Mouse (Mus musculus) adrenal gland, postnatal 36 days (tissue): Measurements from ENCODE around the gene 0610040J01Rik. TPM values are rescaled to one million over a fixed set of nuclear protein-coding genes. Genes with fewer than 3 reads are reported as not detected.
A peak's percentile ranks its signal among the peaks of the same experiment; 100 is the strongest.
"Not testable (repeated sequence)": the region's sequence is repeated elsewhere in the genome, so short reads cannot be mapped to it uniquely, and the experiment has no call there.

Experiments used
- DNase-seq, 2 experiments: peaks; one replicate each; pipeline ENCODE4 v3.0.0; 2021; ENCODE audit warnings: mixed read lengths in 1 of 2
- total RNA-seq, 2 experiments: library from RNA; stranded (reverse); gene quantifications; 2 replicates each; pipeline ENCODE4 v1.2.3; 2021

0610040J01Rik gene
- total RNA-seq, 2 experiments from 2014 or later: 0.33 to 0.43 TPM

DNA sequence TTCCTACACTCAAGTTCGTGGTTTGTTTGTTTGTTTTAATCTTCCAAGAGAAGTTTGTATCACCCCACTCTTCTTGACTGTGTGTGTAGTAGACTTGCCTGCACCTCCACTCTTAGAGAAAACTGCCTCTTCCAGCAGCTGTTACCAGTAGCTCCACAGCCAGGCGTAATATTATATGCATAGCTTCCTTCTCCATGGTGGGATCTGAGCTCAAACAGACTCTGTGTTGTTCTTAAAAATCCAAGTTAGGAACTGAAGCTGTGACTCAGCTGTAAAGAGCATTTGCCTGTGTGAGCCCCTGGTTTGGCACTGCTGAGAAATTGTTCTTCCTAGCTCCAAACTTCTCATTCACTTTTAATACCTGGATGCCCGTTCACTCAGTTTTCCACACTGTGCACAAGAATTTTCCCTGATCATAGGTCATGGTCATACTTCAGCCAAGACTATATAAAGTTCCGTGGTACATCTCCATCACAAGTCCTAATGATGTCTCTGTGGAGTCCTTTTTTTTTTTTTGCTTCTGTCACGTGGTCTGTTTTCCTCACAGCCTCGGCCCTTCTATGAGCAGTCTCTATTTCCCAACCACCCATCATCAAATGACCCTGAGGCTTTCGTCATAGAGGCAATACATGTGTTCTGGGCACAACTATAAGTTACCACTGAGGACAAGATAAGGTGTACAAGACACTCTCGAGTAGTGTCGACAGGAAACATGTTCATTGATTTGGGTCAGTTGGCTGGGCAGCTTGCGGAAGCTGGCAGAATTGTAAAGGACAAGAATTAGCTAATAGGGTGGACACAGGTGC, 16.4 kb downstream of the 0610040J01Rik start:
- DNase-seq: no peak

DNA sequence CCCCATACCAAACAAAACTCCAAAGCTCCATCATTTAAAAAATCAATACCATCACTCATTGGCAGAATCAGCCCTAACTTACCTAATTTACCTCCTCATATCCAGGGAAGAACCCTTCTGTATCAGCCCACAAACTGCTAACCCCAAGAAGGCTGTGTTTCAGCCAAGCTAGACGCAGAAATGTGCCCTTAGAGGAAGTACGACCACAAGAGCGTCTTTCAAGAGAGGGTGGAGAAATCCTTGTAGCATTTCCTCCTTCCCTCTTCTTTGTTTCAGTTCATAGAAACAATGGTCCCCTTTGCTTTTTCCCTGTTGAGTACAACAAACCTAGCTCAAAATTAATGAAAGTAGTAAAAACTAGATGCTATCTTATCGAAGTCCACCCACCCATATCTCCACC, 18.9 kb downstream of the 0610040J01Rik start:
- no peak for DNase-seq

DNA sequence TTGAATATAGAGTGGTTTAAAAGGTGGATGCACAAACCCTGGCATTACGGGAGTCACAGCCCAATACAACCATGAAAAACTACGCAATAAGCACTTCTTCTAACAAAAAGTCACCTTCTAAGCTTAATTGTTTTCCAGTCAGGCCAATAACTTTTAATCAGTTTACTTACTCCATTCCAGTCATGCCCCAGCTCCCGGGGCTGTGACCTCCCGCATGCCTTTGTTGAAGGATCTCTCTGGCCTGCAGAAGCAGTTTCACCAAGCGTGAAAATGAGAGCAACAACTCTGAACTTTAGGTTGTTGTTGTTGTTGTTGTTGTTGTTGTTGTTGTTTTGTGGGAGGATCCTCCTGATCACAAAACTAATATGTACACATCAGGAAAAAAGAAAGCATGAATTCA, 21.8 kb downstream of the 0610040J01Rik start:
- no peak for DNase-seq

DNA sequence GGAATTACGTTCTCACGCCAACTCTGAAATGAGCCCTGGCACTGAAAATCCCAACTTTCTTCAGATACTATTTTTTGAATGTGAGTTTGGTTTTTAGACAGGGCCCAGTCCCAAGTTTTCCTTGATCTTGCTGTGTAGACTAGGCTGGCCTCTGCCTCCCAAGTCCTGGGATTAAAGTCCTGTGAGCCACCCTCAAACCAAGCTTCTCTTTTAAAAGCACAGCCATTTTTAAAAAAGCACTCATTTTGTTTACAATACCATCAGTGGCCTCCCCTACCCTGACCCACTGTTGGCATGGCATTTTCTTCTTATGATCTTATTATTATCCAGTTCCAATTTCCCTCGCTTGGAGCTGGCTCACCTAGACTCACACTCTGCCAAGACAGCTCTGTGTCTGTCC, 22.3 kb downstream of the 0610040J01Rik start:
- DNase-seq: no peak

DNA sequence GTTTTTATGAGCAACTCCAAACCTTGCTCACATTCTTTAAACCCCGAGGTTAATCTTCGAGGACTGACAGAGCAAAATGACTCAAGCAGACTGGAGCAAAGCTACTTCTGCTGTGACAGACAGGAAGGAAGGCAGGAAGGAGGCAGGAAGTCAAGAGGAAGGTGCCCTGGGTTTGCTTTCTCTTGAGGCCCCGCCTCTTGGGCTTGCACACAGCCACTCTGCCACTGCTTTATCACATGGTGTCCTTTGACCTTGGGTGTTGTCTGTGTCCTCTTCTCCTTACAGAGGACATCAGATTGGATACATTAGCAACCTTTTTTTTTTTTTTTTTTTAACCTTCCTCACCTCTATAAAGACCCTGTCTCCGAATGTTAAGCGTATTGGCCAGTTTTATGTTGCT, 25.0 kb downstream of the 0610040J01Rik start:
- DNase-seq: peak in 1 of 2 experiments; percentile 6

DNA sequence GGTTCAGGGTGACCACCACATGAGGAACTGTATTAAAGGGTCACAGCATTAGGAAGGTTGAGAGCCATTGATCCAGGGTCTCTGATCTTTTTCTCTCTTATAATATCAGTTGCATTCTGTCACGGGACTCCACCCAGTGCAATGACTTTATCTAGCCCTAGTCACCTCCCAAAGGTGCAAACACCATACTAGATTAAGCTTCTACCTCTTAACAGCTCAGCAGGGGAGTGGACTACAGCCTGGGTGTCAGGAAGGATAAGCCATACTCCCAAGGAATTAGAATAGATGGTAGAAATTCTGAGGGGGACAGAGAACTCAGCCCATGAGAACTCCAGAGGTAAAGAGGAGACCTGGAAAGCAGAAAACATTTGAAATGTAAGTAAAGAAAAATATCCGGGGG, 25.7 kb downstream of the 0610040J01Rik start:
- DNase-seq: no peak

DNA sequence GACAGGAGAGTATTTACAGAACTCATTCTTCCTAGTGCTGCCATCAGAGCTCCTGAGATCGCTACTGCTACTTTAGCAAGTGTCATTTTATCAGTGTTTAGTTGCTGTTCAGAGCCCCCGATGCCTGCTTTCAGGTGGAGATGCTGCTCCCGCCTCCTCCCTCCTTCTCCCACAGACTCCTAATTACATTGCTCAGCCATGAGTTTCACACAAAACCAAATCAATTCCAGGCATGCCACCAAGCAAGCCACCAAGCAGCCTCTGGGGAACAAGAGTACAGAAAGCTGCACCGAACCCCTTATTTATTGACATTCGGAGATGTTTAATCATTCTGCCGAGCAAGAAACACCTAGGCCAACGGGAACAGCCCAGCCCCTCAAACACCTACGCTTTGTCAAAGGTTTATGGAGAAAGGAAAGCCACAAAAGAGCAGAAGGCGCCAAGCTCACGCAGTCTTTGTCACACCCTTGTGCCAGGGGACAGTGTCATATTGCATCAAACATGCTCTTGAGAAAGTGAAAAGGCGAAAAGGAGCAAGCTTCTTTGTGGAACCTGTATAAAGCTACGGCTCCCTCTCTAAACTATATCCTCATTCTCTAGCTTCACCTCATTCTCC, 27.7 kb downstream of the 0610040J01Rik start:
- no peak for DNase-seq

DNA sequence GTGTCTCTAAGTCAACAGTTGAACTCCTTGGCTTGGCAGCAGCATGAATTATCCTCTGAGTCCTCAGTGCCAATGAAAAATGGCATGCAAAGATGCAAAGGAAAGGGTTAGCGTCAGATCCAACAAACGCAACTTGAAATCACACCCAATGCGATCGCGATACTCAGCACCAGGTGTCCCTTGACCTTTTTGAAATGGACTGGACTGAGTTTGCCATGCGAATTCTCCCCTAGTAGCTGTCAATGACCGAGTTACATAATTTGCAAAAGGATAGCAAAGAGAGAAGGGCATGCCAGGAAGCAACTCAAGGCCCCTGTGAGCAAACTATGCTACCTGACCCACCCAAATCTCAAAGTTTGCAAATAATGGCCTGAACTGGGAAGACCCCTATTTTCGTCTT, 34.9 kb downstream of the 0610040J01Rik start:
- no peak for DNase-seq

DNA sequence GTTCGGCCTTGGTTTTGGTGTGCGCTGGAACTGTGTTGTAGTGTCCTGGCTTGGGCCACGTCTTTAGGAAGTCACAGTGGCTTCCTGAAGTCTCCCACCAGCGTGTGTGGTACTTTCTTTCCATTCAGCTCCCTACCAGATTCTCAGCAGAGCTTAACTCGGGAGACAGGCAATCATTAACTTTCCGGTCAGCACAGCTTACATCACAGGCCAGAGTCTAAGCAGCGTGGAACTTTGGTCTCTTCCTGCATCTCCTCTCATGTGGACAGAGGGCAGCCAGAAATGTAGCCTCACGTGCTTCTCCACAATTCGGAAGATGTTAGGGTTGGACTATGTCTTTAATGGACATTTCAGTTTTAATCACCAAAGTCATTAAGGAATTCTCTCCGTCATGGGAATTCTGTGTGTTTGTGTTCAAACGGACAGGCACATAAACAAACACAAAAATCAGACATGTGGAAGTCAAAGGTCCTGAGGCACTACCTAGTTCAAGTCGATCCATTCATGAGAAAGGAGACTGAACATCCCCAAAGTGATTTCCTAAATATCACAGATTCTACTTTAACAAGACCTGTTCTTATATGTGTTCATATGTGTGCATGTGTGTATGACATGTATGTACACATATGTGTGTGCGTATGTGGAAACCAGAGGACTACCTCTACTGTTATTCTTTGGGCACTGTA, 35.5 kb downstream of the 0610040J01Rik start:
- no peak for DNase-seq

DNA sequence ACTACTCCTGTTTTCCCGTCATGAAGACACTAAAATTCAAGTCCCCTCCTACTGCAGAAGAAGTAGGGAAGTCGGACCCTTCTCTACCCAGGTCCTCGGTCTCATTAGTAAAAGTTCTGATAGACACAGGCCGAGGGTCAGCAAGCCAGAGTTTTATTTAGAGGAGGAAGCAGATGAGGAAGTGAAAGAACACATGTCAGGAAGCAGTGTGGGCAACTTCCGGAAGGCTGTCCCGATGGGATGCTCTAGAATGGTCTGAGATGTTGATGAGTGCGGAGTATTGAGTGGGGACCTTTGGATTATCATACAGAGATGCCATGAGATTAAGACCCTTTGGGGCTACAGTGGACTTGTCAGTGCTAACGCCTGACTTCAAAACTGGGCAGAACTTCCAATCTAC, 46.7 kb downstream of the 0610040J01Rik start:
- DNase-seq: no peak

DNA sequence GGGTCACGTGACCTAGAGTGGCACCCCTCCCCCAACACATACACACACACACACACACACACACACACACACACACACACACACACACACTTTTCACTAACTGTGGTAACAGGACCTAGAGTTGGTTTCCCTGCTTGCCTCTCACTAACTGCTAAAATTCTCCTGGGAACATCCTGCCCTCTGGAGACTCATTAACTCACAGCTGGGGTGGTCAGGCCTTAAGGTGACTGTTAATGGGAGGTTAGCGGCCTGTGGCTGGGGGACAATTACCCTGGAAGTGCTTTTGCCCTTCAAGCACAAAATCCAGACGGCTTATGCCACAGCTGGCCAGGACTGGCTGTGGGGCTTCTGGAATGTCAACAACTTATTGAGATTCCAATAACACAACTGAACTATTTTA, 55.3 kb downstream of the 0610040J01Rik start:
- DNase-seq: no peak

DNA sequence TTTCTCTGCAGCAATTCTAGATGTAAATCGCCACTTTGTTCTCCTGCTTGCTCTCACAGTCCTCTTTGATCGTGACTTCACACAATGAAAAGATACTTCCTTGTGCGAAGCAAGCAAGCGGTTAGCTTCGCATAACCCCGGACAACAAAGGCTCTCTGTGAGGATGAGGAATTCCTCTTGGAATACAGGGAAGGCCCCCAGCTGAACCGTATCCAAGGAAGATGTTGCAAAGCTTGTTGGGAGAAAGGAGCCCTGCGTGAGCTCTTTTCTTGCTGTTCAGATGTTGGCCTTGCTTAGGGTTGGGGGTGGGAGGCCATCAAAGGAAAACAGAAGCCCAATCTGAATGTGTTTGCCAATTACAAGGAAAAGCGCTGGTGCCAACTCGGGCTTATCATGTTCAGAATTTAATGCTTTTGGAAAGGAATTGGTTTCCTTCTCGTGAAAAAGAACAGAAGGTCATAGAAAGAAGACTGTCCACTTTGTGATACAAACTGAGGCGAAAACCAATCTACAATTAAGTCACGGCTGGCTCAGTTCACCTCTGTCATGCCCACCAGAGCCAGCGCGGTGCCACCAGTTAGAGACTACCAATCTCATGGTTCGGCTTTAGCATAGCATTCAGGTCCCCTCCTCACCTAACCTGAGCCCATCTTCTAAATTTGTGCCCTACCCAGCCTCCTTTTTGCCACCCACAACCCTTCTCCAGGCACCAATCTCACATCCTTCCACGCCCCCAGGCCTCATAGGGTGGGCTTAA, 60.2 kb downstream of the 0610040J01Rik start:
- DNase-seq: no peak

DNA sequence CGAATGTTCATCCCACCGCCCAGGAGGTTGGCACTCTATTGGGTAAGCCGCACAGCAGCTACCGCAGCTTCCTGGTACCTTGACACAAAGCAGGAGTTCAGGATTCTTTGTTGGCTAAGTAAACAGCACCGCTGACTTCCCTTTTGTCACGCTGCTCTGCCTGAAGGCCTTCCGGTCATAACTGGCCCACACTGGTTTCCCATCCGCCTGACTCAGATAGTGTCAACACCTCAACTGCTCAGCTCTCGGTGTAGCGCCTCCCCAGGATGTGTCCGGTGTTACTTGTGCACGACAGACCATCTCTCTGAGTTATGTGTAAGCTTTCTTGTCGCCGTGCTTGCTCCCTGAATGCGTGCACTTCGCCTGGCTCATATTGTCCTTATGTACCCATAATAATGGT, 62.7 kb downstream of the 0610040J01Rik start:
- DNase-seq: no peak

DNA sequence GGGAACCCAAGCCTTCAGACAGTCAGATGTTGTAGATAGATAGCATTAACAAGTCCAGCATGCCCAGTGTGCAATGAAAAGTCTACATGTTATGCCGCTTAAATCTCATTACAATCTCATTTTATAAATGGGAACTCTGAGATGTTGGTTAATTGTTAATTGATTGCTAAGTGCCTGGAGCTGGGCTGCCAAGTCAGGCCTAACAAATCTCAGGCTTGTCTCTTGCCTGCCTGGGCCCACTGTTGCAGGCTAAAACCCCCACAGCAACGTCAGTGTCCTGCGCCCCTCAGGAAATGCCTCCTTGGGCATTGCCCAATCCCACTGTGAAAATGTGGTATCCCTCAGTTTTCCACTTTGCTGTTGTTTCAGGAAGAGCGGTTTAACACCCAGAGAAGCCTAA, 63.9 kb downstream of the 0610040J01Rik start:
- DNase-seq: no peak

DNA sequence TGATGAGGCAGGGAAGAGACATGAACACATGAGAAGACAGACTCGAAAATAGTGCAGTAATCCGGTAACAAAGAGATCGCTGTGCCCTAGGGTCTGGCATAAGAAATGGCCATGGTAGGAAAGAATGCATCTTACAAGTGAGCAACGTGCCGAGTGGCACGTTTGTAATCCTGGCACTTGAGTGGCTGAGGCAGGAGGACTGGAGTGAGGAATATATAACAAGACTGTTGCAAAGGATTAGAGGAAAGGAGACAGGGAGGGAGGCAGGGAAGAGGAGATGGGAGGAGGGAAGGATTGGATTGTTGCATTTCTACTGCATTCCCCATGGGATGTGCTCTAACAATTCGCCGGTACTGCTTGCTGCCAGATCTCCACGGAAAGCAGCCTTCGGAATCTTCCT, 66.9 kb downstream of the 0610040J01Rik start:
- DNase-seq: no peak

DNA sequence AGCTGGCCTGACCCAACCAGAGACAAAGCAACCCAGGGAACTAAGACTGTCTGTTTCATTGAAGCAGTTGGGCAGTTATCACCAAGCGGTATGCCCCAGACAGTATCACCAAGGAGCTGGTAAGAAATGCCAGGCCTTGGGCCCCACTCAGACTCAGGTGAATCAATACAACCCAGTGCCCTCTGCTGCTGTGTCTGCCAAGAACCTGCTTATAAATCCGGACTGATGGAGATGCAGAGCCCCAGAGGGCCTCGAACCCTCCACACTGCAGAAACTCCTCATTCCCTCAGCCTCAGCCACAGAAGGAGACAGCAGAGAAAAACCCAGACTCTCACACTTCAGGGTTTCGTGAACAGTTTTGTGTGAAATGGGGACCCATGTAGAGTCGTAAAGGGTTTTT, 74.1 kb downstream of the 0610040J01Rik start:
- DNase-seq: no peak

DNA sequence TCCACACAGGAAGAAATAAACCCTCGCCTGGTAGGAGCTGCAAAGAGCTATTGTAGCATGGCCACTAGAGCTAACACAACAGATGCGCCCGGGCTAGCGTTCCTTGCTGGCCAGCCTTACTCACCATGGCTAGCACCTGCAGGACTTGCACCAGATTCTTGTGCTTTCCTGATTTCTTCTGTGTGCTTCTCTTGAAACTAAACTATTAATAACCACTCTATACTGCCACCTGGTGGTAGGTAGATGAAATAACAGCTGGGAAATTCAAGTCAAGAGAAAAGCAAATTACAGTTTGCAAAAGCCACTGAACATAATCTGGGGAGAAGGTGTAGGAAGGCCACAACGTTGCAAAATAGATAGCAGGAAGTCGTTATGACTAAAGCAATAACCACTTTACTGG, 74.5 kb downstream of the 0610040J01Rik start:
- no peak for DNase-seq

DNA sequence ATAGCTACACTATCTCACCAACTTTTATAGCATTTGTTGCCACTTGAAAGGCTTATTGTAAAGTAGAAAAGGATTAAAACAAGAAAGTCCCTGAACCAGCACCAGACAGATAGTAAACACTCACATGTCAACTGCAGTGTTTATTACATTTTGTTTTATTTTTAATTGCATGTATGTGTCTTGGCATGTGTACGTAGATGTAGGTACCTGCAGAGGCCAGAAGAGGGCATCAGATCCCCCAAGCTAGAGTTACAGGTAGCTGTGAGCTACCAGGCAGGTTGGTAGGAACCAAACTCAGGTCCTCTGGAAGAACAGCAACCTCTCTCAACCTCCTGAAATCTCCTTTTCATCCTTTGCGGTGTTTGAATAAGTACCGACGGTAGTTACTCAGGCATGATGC, 74.9 kb downstream of the 0610040J01Rik start:
- DNase-seq: no peak

DNA sequence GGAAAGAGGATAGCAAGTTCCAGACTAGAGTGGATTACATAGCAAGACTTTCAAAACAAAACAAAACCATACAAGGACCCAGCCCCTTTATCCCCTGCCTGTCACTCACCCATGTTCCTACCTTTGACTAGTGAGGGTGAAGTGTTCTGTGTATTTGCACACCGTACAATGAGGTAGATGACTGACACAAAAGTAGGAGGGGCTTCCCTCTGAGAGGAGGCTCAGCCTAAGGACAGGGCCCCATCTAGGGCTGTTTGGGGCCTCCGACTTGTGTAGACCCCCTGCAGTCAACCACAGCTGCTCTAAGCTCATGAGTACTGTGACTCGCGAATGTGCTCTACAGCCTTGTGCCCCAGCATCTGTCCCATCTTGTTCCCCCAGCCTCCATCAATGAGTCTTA, 79.1 kb downstream of the 0610040J01Rik start:
- no peak for DNase-seq

DNA sequence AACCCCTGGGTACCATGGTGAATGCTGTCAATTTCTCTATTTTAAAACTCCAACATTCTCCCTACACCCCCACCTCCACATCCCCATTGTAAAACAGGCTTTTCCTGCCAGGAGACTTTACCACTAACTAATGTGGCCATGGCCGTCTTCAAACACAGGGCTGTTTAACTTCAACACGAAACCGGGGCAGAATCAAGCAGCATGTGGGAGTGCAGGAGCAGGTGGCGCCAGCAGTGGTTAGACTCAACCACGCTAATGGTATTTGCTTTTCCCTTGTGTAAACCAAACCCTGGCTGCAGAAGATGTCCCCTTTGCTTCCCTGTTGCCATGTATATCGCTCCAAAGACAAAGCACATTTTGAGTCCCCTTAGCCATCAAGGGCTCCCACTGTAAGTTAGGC, 79.7 kb downstream of the 0610040J01Rik start:
- no peak for DNase-seq

DNA sequence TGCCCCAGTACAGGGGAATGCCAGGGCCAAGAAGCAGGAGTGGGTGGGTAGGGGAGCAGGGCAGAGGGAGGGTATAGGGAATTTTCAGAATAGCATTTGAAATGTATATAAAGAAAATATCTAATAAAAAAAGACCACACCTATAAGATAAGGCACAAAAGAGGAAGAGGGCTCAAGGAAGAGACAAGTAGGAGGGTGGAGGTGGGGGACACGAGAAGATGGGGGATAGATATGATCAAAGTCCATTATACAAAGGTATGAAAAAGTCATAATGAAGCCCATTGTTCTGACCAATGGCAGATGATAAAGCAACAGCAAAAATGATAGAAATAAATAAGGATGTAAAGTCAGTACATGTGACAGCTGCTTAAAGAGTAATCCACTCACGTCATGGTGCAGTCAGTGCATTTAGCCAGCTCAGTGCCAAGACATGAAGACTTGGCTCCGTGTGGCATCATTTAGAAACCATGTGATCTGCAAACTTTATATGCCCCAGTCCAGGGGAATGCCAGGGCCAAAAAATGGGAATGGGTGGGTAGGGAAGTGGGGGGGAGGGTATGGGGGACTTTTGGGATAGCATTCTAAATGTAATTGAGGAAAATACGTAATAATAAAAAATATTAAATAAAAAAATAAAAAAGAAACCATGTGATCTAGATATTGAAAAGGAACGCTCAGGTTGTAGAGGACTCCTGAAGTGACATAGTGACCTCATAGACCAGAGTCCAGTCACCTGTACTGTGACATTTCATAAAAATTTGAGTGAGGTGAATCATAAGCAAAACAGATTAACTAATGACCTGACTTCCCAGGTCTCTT, 85.0 kb downstream of the 0610040J01Rik start:
- not testable (repeated sequence) for DNase-seq

DNA sequence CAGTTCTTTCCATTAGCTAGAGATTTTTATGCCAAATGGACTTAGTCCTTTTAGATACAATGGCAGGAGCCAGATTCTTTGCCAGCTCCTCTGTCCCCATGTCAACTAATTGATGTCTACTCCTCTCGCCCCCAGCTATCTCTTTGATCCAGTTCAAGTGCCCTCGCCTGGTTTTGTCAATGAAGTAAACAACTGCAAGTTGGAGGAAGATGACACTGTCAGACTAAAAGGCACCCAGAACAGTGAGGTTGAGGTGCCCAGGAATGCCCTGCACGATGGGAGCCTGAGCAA, 85.6 kb downstream of the 0610040J01Rik start:
- DNase-seq: no peak
